ENCODE assay signal across 8 mouse cellular contexts in the genomic region with DNA sequence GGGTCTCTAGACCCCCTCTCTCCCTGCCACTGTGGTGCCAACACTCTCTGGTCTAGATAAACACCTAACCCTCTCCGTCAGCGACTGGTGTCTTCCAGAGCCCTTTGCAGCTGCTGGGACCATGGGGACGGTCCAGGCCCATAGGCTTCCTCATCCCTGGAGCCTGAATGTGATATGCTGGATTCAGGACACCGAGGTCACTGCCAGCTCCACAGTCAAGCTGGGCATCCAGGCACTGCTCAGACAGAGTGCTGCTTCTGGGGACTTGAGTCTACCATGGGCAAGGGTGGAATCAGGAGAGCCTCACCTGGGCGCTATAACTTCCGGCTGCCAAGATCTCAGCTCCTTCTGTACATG.
A peak's percentile ranks its signal among the peaks of the same experiment; 100 is the strongest.
DNase-seq lines count a peak whose midpoint lies in the region; ATAC-seq and TF ChIP-seq lines count a peak whose summit lies in the region.

No protein-coding gene starts in this region.

- H3K4me1 ChIP-seq in embryonic fibroblast, embryonic 13.5 days (ENCODE audit: control insufficient read depth, insufficient read depth, low read length) = peaks cover 12% of the 10 kb centered on the region
- H3K4me1 ChIP-seq in hindbrain, embryonic 14.5 days (replicated peaks; ENCODE audit: control insufficient read depth, insufficient read depth, low read length) = peaks cover 54% of the 10 kb centered on the region
- H3K4me1 ChIP-seq in neural tube, embryonic 12.5 days = peaks cover 78% of the 10 kb centered on the region

- TF ChIP-seq CTCF in layer of hippocampus, adult 2 months (conservative IDR thresholded peaks at IDR 0.05) = no peak
- no peak for TF ChIP-seq CTCF in embryonic fibroblast, embryonic 13.5 days (IDR thresholded peaks at IDR 0.05; ENCODE audit: borderline replicate concordance, insufficient read depth, low read length)

- peak overlapping the region; percentile 84 for H3K27ac ChIP-seq in layer of hippocampus, adult 2 months
- H3K27ac ChIP-seq in embryonic fibroblast, embryonic 13.5 days (ENCODE audit: insufficient read depth, low read length) = peak overlapping the region; percentile 55
- H3K27ac ChIP-seq in hindbrain, embryonic 14.5 days = peak overlapping the region; percentile 65
- H3K27ac ChIP-seq in neural tube, embryonic 12.5 days = peak overlapping the region; percentile 70

- no peak overlapping the region for H3K4me3 ChIP-seq in layer of hippocampus, adult 2 months
- no peak overlapping the region for H3K4me3 ChIP-seq in embryonic fibroblast, embryonic 13.5 days (ENCODE audit: insufficient read depth, low read length)
- no peak overlapping the region for H3K4me3 ChIP-seq in hindbrain, embryonic 14.5 days (replicated peaks; ENCODE audit: low read length)
- H3K4me3 ChIP-seq in neural tube, embryonic 12.5 days = no peak overlapping the region

- 71% methylated on average over 6 of the region's 6 CpGs for WGBS in hindbrain, embryonic 14.5 days
- whole genome bisulfite sequencing in neural tube, embryonic 12.5 days = 84% methylated on average over 6 of the region's 6 CpGs

- DNase-seq in layer of hippocampus, adult 2 months (ENCODE audit: low spot score in 2 of 2) = no peak
- DNase-seq in layer of hippocampus, postnatal 14 days (ENCODE audit: low spot score in 2 of 2) = no peak
- no peak for DNase-seq in hindbrain, embryonic 14.5 days (ENCODE audit: low spot score)
- DNase-seq in right cerebral cortex, adult 18-20 months = no peak
- DNase-seq in embryo, embryonic 9.5 days (ENCODE audit: extremely low spot score) = no peak
- DNase-seq in adrenal gland, adult 2 months = no peak

- no peak for TF ChIP-seq POLR2A in embryonic fibroblast, embryonic 13.5 days (IDR thresholded peaks at IDR 0.05; ENCODE audit: low read depth, low read length)

- no peaks in the 10 kb centered on the region for H3K36me3 ChIP-seq in hindbrain, embryonic 14.5 days (replicated peaks; ENCODE audit: control insufficient read depth, insufficient read depth)
- H3K36me3 ChIP-seq in neural tube, embryonic 12.5 days = no peaks in the 10 kb centered on the region

- H3K9ac ChIP-seq in hindbrain, embryonic 14.5 days = no peak overlapping the region
- H3K9ac ChIP-seq in neural tube, embryonic 12.5 days = 0 out of 2 replicates have a peak overlapping the region, but pooled peaks have one; percentile 26

- no peak for ATAC-seq in hindbrain, embryonic 14.5 days (ENCODE audit: low FRiP score)
- no peak for ATAC-seq in neural tube, embryonic 12.5 days (ENCODE audit: low FRiP score, low read depth)

- H3K27me3 ChIP-seq in hindbrain, embryonic 14.5 days (ENCODE audit: control insufficient read depth, insufficient read depth, low read length) = no peaks in the 10 kb centered on the region
- no peaks in the 10 kb centered on the region for H3K27me3 ChIP-seq in neural tube, embryonic 12.5 days (replicated peaks)

- no peak overlapping the region for H3K4me2 ChIP-seq in hindbrain, embryonic 14.5 days (replicated peaks)
- no peak overlapping the region for H3K4me2 ChIP-seq in neural tube, embryonic 12.5 days (replicated peaks)

- 0 out of 2 replicates have a peak, but pooled peaks cover 3% of the 10 kb centered on the region for H3K9me3 ChIP-seq in hindbrain, embryonic 14.5 days (ENCODE audit: control insufficient read depth, low read length)
- H3K9me3 ChIP-seq in neural tube, embryonic 12.5 days = no peaks in the 10 kb centered on the region
